Mouse (Mus musculus) right cerebral cortex, postnatal 4 days (tissue): Measurements from ENCODE around the gene Riok1.

Experiments
- DNase-seq: peaks from one replicate; pipeline ENCODE4 v3.0.0-alpha.2; 2022

Gene Riok1

DNA sequence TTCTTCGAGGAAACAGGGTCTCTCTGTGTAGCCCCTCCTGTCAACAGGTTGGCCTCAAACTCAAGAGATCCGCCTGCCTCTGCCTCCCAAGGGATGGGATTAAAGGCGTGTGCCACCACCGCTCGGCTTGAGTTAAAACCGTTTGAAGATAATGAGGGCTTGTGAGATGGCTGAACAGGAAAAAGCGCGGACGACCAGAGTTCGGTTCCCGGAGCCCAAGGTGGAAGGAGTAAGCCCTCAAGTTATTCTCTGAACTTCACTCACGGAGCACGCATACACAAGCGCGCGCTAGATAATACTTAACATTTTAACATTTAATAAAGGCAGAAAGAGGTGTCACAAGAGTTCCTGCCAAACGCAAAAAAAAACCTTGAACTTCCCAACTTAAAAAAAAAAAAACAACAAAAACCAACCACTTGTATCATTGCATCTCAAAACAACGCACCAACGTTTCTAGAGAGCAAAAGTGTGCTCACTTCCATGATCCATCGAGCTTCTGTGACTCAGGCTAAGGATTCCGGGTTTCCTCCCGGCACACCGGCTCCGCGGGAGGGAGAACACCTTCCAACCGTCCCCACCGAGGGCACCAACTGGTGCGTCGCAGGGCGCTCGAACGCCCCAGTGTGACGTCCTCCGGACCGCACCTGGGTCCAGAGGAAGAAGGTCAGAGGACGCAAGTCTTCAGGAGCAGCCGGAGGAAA lies at the start of gene Riok1:
TSS of gene Riok1 (plus strand) at position 653 of the 701 bp plus-strand sequence.
- peak; percentile 2 for DNase-seq

- no peak for DNase-seq
Observed at GRCm38 (mm10) chr13:37989701-37990100, 47.1 kb upstream of the Riok1 start.

GRCm38 (mm10) chr13:37992638-37993371 lies 44.0 kb upstream of the Riok1 start:
- no peak for DNase-seq

GRCm38 (mm10) chr13:37993376-37993703 lies 43.5 kb upstream of the Riok1 start:
- DNase-seq = no peak

DNA sequence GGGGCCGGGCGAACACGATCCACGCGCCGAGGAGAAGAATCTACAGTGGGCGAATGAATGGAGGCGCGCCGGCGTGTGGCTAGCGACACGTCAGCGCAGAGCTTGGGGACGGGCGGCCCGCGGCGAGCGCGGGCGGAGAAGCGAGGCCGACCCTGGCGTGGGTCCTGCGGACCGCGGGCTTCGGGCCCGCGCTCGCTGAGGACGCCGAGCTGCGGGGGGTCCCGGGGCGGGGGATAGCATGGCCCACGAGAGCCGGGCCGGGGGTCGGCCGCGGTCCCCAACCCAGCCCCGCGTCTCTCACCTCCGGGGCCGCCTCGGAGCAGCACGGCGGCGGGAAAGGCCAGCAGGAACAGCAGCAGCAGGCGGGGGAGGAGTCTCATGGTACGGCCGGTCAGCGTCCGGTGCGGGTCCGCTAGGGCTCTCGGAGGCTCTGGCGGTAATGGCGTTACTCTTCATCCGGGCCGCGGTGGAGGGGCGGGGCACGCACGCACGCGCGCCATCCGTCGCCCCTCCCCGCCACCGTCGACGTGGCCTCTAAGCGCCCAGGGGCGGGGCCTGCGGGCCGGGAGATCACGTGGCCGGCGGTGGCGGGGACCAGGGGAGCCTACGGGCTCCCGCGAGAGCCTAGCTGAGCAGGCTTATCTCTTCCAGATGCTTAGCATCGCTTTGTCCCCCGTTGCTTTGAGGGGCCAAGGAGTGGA lies 42.9 kb upstream of the Riok1 start, which contains the start of gene Ssr1:
TSS of gene Ssr1 (minus strand) at position 514 of the 701 bp plus-strand sequence.
- peak; percentile 97 for DNase-seq

DNA sequence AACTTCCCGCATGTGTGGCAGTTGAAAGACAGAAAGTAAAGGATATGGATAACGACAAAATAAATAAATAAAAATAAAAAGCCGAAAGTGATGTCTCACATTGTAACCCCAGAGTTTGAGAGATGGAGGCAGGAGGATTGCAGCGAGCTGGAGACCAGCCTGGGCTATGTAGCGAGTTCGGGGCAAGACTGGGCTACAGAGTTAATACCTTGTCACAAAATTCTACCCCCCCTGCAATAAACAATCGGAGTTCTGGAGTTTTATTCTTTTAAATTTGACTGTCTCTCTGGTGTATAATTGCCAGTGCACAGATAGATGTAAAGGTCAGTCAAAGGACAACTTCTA lies 42.4 kb upstream of the Riok1 start:
- no peak for DNase-seq

DNA sequence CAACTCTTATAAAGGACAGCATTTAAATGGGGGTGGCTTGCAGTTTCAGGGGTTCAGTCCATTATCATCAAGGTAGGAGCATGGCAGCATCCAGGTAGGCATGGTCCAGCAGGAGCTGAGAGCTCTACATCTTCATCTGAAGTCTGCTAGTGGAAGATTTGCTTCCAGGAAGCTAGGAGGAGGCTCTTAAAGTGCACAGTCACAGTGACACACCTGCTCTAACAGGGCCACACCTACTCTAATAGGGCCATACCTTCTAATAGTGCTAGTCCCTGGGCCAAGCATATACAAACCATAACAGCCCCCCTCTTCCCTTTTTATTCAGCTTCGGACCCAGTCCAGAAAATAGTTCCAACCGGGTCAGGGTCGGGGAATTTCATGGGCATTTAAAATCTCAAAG lies 37.1 kb upstream of the Riok1 start:
- DNase-seq = no peak

GRCm38 (mm10) chr13:38002461-38002860 lies 34.3 kb upstream of the Riok1 start:
- no peak for DNase-seq

DNA sequence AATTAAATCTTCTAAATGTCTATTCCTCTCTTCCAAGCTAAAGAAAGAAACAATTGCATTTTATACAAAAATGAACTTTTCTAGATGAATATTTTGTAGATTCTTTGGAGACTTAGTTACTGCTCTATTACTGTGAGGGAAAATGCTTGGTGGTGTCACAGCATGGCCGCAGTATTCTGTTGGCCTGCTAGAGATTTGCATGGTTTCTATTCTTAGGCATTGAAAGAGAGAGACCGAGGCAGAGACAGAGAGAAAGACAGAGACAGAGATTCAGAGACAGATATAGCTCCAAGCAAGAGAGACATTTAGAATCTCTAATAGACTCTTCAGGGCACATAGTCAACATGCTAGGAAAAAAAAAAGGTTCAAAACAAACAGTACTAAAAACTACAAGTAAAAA lies 28.8 kb upstream of the Riok1 start:
- no peak for DNase-seq

DNA sequence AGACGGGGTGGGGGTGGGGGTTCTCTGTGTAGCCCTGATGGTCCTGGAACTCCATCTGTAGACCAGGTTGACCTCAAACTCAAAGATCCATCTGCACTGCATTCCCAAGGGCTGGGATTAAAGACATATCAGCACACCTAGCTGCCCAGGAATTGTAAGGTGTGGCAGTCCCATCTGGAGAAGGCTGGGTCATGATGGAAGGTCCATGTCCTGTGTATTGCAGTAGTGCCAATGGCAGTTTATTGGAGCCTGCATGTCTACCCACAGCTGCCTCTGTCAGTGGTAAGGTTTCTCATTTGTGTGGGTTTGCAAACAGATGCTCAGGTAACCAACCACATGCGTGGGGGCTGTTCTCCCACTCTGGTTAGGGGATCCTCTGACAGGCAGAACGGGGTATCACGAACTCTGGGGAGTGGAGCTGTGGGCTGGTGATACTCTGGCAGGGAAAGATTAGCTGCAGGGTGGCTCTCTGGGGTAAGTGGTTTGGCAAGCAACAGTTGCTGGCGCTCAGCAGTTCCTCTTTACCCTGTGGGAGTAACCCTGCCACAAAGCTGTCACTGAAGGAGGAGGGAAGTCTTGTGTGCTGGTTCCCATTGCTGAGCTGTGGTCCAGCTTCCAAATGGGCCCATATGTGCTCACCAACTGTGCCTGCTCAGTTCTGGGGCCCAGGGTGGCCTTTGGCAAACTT lies 26.9 kb upstream of the Riok1 start:
- no peak for DNase-seq

DNA sequence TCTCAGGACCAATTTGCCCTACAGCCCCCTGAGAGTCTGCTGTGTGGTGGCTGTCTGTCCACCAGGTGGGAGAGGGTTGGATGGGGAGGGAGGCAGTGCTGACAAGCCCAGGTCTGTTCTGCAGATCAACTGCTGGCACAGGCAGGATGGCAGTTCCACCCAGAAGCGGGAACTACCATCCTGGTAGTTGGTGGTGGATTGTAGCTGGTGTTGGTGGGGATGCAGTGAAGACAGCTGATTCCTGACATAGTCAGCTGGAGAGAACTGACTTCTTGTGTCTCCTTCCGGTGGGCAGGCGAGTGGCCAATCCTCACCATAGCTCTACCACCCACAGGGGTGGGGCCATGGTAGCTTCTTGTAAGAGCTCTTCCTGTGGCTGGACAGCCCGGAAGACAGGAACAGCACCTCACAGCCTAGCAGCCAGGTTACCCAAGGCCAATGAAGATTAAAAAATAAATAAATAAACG lies 26.3 kb upstream of the Riok1 start:
- no peak for DNase-seq

DNA sequence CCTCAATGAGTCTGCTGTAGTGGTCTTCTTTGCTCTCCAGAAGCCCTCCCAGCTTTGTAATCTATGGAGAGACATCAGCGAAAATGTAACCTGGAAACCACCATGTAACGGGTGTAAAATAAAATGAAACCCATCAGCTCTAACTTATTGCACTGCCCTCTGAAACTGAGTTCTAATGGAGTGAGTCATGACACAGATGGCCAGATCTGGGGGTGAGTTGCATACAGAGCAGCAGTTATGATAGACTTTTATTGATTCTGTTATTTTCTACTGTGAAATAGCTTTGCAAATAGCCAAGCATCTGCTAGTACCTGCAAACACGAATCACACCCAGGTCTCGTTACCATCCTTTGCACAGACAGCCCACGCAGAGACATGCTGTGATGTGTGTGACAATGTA lies 24.4 kb upstream of the Riok1 start:
- DNase-seq = no peak

DNA sequence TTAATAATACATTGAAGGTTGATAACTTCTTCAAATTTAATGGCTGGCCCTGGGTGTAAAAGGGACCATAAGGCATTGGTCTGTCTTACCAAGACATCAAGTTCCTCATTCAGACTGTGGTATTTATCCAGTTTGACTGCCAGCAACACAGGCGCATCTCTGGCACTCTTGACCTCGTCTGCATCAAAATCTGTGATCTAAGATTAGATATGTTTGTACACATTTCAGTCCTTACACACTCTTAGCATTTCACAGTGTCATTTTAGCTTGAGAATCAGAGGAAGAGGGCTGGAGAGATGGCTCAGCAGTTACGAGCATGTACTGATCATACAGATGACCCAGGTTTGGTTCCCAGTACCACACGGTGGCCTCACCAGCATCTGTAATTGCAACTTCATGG lies 21.2 kb upstream of the Riok1 start:
- DNase-seq = no peak

DNA sequence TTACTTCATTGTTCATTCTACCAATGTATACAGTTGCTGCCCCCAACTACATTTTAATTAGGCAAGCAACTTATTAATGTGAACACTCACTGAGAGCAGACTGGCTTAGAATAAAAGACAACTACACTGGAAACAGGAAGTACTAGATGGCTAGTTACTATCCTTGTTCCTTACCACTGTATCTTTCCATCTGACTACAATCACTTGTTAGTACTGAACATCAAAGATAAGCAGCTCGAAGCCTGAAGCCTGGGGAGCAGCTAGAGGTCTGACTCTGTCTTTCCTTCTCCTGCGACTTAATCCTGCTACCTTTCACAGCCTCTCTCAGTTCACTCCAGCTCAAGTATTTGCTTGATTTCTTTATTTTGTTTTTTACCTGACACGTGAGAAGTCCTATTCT lies 18.0 kb upstream of the Riok1 start:
- DNase-seq = no peak

DNA sequence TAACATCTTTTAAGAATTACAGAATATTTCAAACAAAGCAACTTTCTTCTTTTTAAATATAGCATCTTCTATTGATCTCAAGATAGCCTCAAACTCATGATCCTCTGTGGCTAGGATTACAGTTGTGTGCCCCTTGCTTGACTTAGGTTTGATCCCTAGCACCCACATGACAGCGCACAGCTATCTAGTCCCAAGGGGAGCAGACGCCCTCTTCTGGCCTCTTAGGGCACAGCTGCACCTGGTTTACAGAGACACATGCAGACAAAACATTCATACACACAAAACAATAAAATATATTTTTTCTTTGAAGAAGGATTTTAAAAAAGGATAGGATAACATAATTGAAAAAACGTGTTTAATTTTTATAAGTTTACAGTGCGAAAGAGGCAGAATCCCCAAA lies 10.9 kb upstream of the Riok1 start:
- no peak for DNase-seq

GRCm38 (mm10) chr13:38027618-38028248 lies 9.1 kb upstream of the Riok1 start:
- DNase-seq = no peak

GRCm38 (mm10) chr13:38028407-38028806 lies 8.4 kb upstream of the Riok1 start:
- DNase-seq = no peak

DNA sequence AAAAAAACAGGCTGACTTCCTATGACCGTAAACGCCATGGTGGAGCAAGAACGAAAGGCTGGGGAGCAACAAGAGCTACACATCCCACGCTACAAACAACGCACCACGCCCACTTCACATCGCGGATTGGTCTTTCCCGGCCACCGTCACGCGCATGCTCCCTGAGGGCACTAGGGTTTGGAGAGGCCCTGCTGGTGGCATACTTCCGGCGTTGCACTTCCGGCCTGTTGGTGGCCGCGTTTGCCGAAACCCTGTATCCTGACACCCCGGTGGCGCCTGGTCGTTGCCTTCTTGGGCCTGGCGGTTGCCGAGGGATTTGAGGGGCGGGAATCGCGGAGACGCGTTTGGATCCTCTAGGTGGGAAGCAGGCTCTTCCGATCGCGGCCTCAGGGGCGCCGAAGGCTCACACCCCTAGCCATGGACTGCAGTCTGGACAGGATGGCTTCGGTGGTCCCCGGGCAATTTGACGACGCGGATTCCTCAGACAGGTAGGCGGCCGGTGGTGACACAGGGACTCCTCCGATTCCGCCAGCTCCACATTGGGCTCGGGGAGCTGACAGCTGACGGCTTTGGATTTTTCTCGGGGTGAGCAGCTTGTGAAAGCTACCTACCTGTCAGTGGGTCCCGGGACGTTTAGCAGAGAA lies 371 bp downstream of the Riok1 start, which contains the start of gene Cage1:
TSS of gene Cage1 (minus strand) at position 26 of the 644 bp plus-strand sequence.
- DNase-seq = peak; percentile 92

GRCm38 (mm10) chr13:38037811-38038210 lies 1.0 kb downstream of the Riok1 start:
- DNase-seq = no peak

DNA sequence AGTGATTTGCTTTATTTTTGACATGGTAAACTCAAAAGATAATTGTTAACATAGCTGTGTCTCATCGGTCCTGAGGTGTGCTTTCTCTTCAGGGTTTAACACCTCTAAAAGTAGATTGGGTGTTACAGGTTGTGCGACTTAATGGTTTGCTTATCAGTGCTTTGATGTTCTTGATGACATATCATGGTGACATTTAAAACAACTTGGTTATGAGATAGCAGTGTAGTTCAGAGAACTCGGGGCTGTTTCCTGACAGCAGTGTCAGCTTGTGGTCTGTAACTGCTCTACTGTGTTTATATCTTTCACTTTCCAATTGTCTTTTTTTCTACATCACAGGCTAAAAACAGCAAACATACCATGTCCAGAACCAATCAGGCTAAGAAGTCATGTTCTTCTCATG lies 13.1 kb downstream of the Riok1 start:
- DNase-seq = no peak

GRCm38 (mm10) chr13:38062678-38063077 lies 25.9 kb downstream of the Riok1 start:
- DNase-seq = no peak
